Mouse (Mus musculus): ENCODE data around the gene Bckdha. TPM values are rescaled to one million over a fixed set of nuclear protein-coding genes. Genes with fewer than 3 reads are reported as not detected.

Bckdha gene
- polyA plus RNA-seq, 1 experiment from 2014 or later: 39.2 TPM

- WGBS: 95% methylated on average over 11 of the region's 11 CpGs
- Histone ChIP-seq H3K9ac (replicated peaks; ENCODE audit: low read depth, low read length) (no peak overlapping the region), H3K9me3 (ENCODE audit: control insufficient read depth, low read length) (no peaks in the 10 kb centered on the region), H3K36me3 (ENCODE audit: control insufficient read depth, insufficient read depth, low read length) (no peaks in the 10 kb centered on the region), H3K4me3 (ENCODE audit: low read depth, low read length) (no peak overlapping the region), H3K27me3 (ENCODE audit: control insufficient read depth, insufficient read depth, low read length) (0 out of 2 replicates have a peak, but pooled peaks cover 3% of the 10 kb centered on the region), H3K4me2 (ENCODE audit: low read depth, low read length) (no peak overlapping the region), H3K4me1 (ENCODE audit: control insufficient read depth, insufficient read depth, low read length) (peaks cover 11% of the 10 kb centered on the region), H3K27ac (ENCODE audit: low read depth, low read length) (no peak overlapping the region)
- ATAC-seq (ENCODE audit: low read depth): no peak
These were observed 34.9 kb downstream of the Bckdha start for GRCm38 (mm10) chr7:25623857-25624370.

DNA sequence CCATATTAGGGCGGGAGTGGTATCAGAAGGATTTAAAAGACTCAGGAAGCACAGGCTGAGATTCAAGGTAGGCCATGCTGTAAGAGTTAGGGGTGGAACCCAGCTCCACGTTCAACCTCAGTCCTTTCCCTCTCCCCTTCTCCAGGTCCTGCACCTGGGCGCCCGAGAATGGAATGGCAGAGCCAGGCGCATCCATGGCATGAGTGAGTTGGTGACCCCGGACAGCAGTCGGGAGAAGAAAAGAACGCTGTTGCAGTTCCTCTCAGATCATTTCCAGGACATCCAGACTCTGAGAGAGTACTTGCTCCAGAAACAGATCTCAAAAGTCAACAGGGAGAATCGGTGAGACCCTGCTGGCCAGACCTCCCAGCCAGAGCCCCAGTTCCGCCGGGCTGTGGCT, 38.0 kb downstream of the Bckdha start:
- Histone ChIP-seq H3K4me1 (ENCODE audit: control insufficient read depth, insufficient read depth, low read length) (no peaks in the 10 kb centered on the region), H3K36me3 (ENCODE audit: control insufficient read depth, insufficient read depth, low read length) (no peaks in the 10 kb centered on the region), H3K27me3 (ENCODE audit: control insufficient read depth, insufficient read depth, low read length) (no peaks in the 10 kb centered on the region), H3K4me2 (ENCODE audit: low read depth, low read length) (no peak overlapping the region), H3K4me3 (ENCODE audit: low read depth, low read length) (no peak overlapping the region), H3K27ac (ENCODE audit: low read depth, low read length) (no peak overlapping the region), H3K9me3 (ENCODE audit: control insufficient read depth, low read length) (no peaks in the 10 kb centered on the region), H3K9ac (replicated peaks; ENCODE audit: low read depth, low read length) (no peak overlapping the region)
- ATAC-seq (ENCODE audit: low read depth): no peak
- WGBS: 92% methylated on average over 11 of the region's 11 CpGs

GRCm38 (mm10) chr7:25620101-25620500, 38.7 kb downstream of the Bckdha start:
- no peak overlapping the region for H3K27ac ChIP-seq (ENCODE audit: low read depth, low read length)
- no peak for ATAC-seq (ENCODE audit: low read depth)
- H3K36me3 ChIP-seq (ENCODE audit: control insufficient read depth, insufficient read depth, low read length): no peaks in the 10 kb centered on the region
- H3K4me1 ChIP-seq (ENCODE audit: control insufficient read depth, insufficient read depth, low read length): no peaks in the 10 kb centered on the region
- peak overlapping the region; percentile 59 for H3K4me2 ChIP-seq (ENCODE audit: low read depth, low read length)
- peak overlapping the region; percentile 57 for H3K4me3 ChIP-seq (ENCODE audit: low read depth, low read length)
- no peaks in the 10 kb centered on the region for H3K27me3 ChIP-seq (ENCODE audit: control insufficient read depth, insufficient read depth, low read length)
- 95% methylated on average over 5 of the region's 5 CpGs for WGBS
- no peaks in the 10 kb centered on the region for H3K9me3 ChIP-seq (ENCODE audit: control insufficient read depth, low read length)
- no peak overlapping the region for H3K9ac ChIP-seq (replicated peaks; ENCODE audit: low read depth, low read length)

DNA sequence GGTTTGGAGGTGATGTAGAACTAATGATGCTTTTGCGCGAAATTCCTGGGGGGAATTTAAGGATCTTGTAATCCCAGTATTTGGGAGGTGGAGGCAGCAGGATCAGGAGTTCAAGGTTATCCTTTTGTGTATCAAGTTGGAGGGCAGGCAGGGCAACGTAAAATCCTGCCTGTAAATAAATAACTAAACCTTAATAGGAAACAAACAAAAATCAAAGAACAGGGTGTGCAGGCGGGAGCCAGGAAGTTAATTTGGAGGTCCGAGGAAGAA, 39.1 kb downstream of the Bckdha start:
- Histone ChIP-seq H3K4me1 (ENCODE audit: control insufficient read depth, insufficient read depth, low read length) (no peaks in the 10 kb centered on the region), H3K9ac (replicated peaks; ENCODE audit: low read depth, low read length) (peak overlapping the region; percentile 43), H3K4me3 (ENCODE audit: low read depth, low read length) (peak overlapping the region; percentile 57), H3K4me2 (ENCODE audit: low read depth, low read length) (peak overlapping the region; percentile 59), H3K27ac (ENCODE audit: low read depth, low read length) (no peak overlapping the region), H3K9me3 (ENCODE audit: control insufficient read depth, low read length) (no peaks in the 10 kb centered on the region), H3K27me3 (ENCODE audit: control insufficient read depth, insufficient read depth, low read length) (no peaks in the 10 kb centered on the region), H3K36me3 (ENCODE audit: control insufficient read depth, insufficient read depth, low read length) (no peaks in the 10 kb centered on the region)
- WGBS: 22% methylated on average over 5 of the region's 5 CpGs
- no peak for ATAC-seq (ENCODE audit: low read depth)

- Histone ChIP-seq H3K9me3 (ENCODE audit: control insufficient read depth, low read length) (no peaks in the 10 kb centered on the region), H3K27ac (ENCODE audit: low read depth, low read length) (0 out of 2 replicates have a peak within 1 kb of the TSS, but pooled peaks have one; percentile 1), H3K27me3 (ENCODE audit: control insufficient read depth, insufficient read depth, low read length) (no peaks in the 10 kb centered on the region), H3K4me1 (ENCODE audit: control insufficient read depth, insufficient read depth, low read length) (no peaks in the 10 kb centered on the region), H3K4me2 (ENCODE audit: low read depth, low read length) (peak within 1 kb of the TSS; percentile 59), H3K4me3 (ENCODE audit: low read depth, low read length) (peak within 1 kb of the TSS; percentile 57), H3K9ac (replicated peaks; ENCODE audit: low read depth, low read length) (peak within 1 kb of the TSS; percentile 43), H3K36me3 (ENCODE audit: control insufficient read depth, insufficient read depth, low read length) (no peaks in the 10 kb centered on the region)
- 1% methylated on average over 53 of the region's 53 CpGs for WGBS
- ATAC-seq (ENCODE audit: low read depth): peak; percentile 94
These were observed 39.7 kb downstream of the Bckdha start, which contains the start of gene Dmac2 for GRCm38 (mm10) chr7:25618865-25619721. Gene Dmac2 (plus strand): TSS chr7:25619414.

DNA sequence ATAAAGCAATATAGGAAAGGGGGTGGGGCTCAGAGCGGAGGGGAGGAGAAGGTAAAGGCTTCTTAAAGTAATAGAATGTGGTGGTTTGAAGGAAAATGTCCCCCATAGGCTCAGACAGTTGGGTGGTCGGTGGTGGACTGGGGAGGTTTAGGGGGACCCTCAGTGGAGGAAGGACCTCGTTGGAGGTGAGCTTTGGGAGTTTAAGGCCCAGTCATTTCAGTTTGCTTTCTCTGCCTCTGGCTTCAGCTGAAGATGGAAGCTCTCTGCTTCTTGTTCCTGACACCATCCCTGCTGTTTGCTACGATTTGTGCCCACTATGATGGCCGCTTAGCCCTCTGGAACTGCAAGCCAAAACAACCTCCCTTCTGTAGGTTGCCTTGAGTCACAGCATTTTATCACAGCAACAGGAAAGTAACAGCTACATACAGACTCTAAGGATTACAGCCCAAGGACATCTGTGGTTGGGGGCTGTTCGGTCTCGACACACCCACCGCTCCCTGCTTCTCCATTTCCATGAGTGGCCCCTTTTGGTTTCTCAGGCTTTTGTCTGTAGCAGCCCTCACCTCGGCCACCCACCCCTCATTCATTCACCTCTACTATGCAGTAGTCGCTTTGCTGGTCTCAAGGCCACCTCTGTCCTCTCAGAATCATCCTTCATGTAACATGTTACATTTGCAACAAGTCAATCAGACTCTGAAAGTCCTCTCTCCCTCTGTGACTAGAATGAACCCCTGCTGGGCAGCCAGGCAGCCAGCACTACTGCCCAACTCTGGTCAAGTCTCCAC, 41.2 kb downstream of the Bckdha start:
- no peak overlapping the region for H3K4me3 ChIP-seq (ENCODE audit: low read depth, low read length)
- no peaks in the 10 kb centered on the region for H3K9me3 ChIP-seq (ENCODE audit: control insufficient read depth, low read length)
- H3K27me3 ChIP-seq (ENCODE audit: control insufficient read depth, insufficient read depth, low read length): no peaks in the 10 kb centered on the region
- no peaks in the 10 kb centered on the region for H3K36me3 ChIP-seq (ENCODE audit: control insufficient read depth, insufficient read depth, low read length)
- ATAC-seq (ENCODE audit: low read depth): no peak
- 84% methylated on average over 10 of the region's 10 CpGs for WGBS
- no peak overlapping the region for H3K9ac ChIP-seq (replicated peaks; ENCODE audit: low read depth, low read length)
- H3K4me2 ChIP-seq (ENCODE audit: low read depth, low read length): no peak overlapping the region
- no peaks in the 10 kb centered on the region for H3K4me1 ChIP-seq (ENCODE audit: control insufficient read depth, insufficient read depth, low read length)
- H3K27ac ChIP-seq (ENCODE audit: low read depth, low read length): no peak overlapping the region

- H3K36me3 ChIP-seq (ENCODE audit: control insufficient read depth, insufficient read depth, low read length): no peaks in the 10 kb centered on the region
- H3K4me2 ChIP-seq (ENCODE audit: low read depth, low read length): no peak within 1 kb of the TSS
- H3K27me3 ChIP-seq (ENCODE audit: control insufficient read depth, insufficient read depth, low read length): no peaks in the 10 kb centered on the region
- no peaks in the 10 kb centered on the region for H3K9me3 ChIP-seq (ENCODE audit: control insufficient read depth, low read length)
- no peak for ATAC-seq (ENCODE audit: low read depth)
- H3K4me3 ChIP-seq (ENCODE audit: low read depth, low read length): no peak within 1 kb of the TSS
- 83% methylated on average over 5 of the region's 5 CpGs for WGBS
- H3K27ac ChIP-seq (ENCODE audit: low read depth, low read length): no peak within 1 kb of the TSS
- no peak within 1 kb of the TSS for H3K9ac ChIP-seq (replicated peaks; ENCODE audit: low read depth, low read length)
- H3K4me1 ChIP-seq (ENCODE audit: control insufficient read depth, insufficient read depth, low read length): no peaks in the 10 kb centered on the region
These were observed 43.1 kb downstream of the Bckdha start, which contains the start of gene Erich4 for GRCm38 (mm10) chr7:25615706-25616011. Gene Erich4 (minus strand): TSS chr7:25615892.

- Histone ChIP-seq H3K36me3 (ENCODE audit: control insufficient read depth, insufficient read depth, low read length) (no peaks in the 10 kb centered on the region), H3K27me3 (ENCODE audit: control insufficient read depth, insufficient read depth, low read length) (no peaks in the 10 kb centered on the region), H3K9me3 (ENCODE audit: control insufficient read depth, low read length) (no peaks in the 10 kb centered on the region), H3K9ac (replicated peaks; ENCODE audit: low read depth, low read length) (no peak overlapping the region), H3K4me1 (ENCODE audit: control insufficient read depth, insufficient read depth, low read length) (no peaks in the 10 kb centered on the region), H3K27ac (ENCODE audit: low read depth, low read length) (no peak overlapping the region), H3K4me3 (ENCODE audit: low read depth, low read length) (no peak overlapping the region), H3K4me2 (ENCODE audit: low read depth, low read length) (no peak overlapping the region)
- no peak for ATAC-seq (ENCODE audit: low read depth)
- 77% methylated on average over 21 of the region's 21 CpGs for WGBS
These were observed 43.7 kb downstream of the Bckdha start for GRCm38 (mm10) chr7:25614831-25615705.
